Mouse (Mus musculus): ENCODE measurements around the gene Calr3. TPM values are rescaled to one million over a fixed set of nuclear protein-coding genes. Genes with fewer than 3 reads are reported as not detected.

Gene Calr3
- total RNA-seq (2017), result 1.9 and 3.5 TPM in 2 replicates

- peak; percentile 100 for ATAC-seq (replicated peaks; ENCODE audit: low read depth, poor library complexity, severe bottlenecking)
Observed at GRCm38 (mm10) chr8:72443338-72443993, at the start of gene Calr3, which contains the start of gene 1700030K09Rik. TSS of gene Calr3 (minus strand) at chr8:72443870. TSS of gene 1700030K09Rik (plus strand) at chr8:72443880.

- no peak for ATAC-seq (replicated peaks; ENCODE audit: low read depth, poor library complexity, severe bottlenecking)
Observed at GRCm38 (mm10) chr8:72493381-72493780, 49.7 kb upstream of the Calr3 start.

- ATAC-seq (replicated peaks; ENCODE audit: low read depth, poor library complexity, severe bottlenecking), result peak; percentile 90
Observed at GRCm38 (mm10) chr8:72492622-72493081, 49.0 kb upstream of the Calr3 start.

GRCm38 (mm10) chr8:72491680-72492621 is 48.3 kb upstream of the Calr3 start, which contains the start of gene Slc35e1:
TSS of gene Slc35e1 (minus strand) at chr8:72492614.
- peak; percentile 7; the same call in 1 of the 2 replicates for ATAC-seq (replicated peaks; ENCODE audit: low read depth, poor library complexity, severe bottlenecking)

- no peak for ATAC-seq (replicated peaks; ENCODE audit: low read depth, poor library complexity, severe bottlenecking)
Observed at GRCm38 (mm10) chr8:72491017-72491416, 47.3 kb upstream of the Calr3 start.

- ATAC-seq (replicated peaks; ENCODE audit: low read depth, poor library complexity, severe bottlenecking), result 0 out of 2 replicates have a peak, but pooled peaks have one; percentile 16
Observed at GRCm38 (mm10) chr8:72487014-72487413, 43.3 kb upstream of the Calr3 start.

- ATAC-seq (replicated peaks; ENCODE audit: low read depth, poor library complexity, severe bottlenecking), result peak; percentile 86
Observed at GRCm38 (mm10) chr8:72485456-72486199, 42.0 kb upstream of the Calr3 start.

GRCm38 (mm10) chr8:72474826-72475546 is 31.3 kb upstream of the Calr3 start, which contains the start of gene Cherp:
TSS of gene Cherp (minus strand) at chr8:72475226.
- peak; percentile 92 for ATAC-seq (replicated peaks; ENCODE audit: low read depth, poor library complexity, severe bottlenecking)

- ATAC-seq (replicated peaks; ENCODE audit: low read depth, poor library complexity, severe bottlenecking), result no peak
Observed at GRCm38 (mm10) chr8:72470684-72471083, 27.0 kb upstream of the Calr3 start.

GRCm38 (mm10) chr8:72469984-72470383 is 26.3 kb upstream of the Calr3 start:
- no peak for ATAC-seq (replicated peaks; ENCODE audit: low read depth, poor library complexity, severe bottlenecking)

- no peak for ATAC-seq (replicated peaks; ENCODE audit: low read depth, poor library complexity, severe bottlenecking)
Observed at GRCm38 (mm10) chr8:72469243-72469642, 25.6 kb upstream of the Calr3 start.

- ATAC-seq (replicated peaks; ENCODE audit: low read depth, poor library complexity, severe bottlenecking), result no peak
Observed at GRCm38 (mm10) chr8:72464211-72464610, 20.5 kb upstream of the Calr3 start.

- ATAC-seq (replicated peaks; ENCODE audit: low read depth, poor library complexity, severe bottlenecking), result no peak
Observed at GRCm38 (mm10) chr8:72459881-72460533, 16.3 kb upstream of the Calr3 start.

- no peak for ATAC-seq (replicated peaks; ENCODE audit: low read depth, poor library complexity, severe bottlenecking)
Observed at GRCm38 (mm10) chr8:72458457-72458856, 14.8 kb upstream of the Calr3 start.

GRCm38 (mm10) chr8:72457806-72458205 is 14.1 kb upstream of the Calr3 start:
- ATAC-seq (replicated peaks; ENCODE audit: low read depth, poor library complexity, severe bottlenecking), result no peak

GRCm38 (mm10) chr8:72455317-72455716 is 11.6 kb upstream of the Calr3 start:
- no peak for ATAC-seq (replicated peaks; ENCODE audit: low read depth, poor library complexity, severe bottlenecking)

- no peak for ATAC-seq (replicated peaks; ENCODE audit: low read depth, poor library complexity, severe bottlenecking)
Observed at GRCm38 (mm10) chr8:72453904-72454303, 10.2 kb upstream of the Calr3 start.

GRCm38 (mm10) chr8:72451516-72451915 is 7.8 kb upstream of the Calr3 start:
- ATAC-seq (replicated peaks; ENCODE audit: low read depth, poor library complexity, severe bottlenecking), result no peak

- no peak for ATAC-seq (replicated peaks; ENCODE audit: low read depth, poor library complexity, severe bottlenecking)
Observed at GRCm38 (mm10) chr8:72445071-72445470, 1.4 kb upstream of the Calr3 start.
